Mouse (Mus musculus) retina, adult 2 months (tissue): ENCODE results near the gene Snf8.

Source experiments
- DNase-seq: peaks from one replicate; pipeline ENCODE4 v3.0.0-alpha.2; 2012; ENCODE audit warnings: low read depth, low spot score

Snf8 gene

GRCm38 (mm10) chr11:96020622-96021021, 14.1 kb upstream of the Snf8 start:
- DNase-seq: no peak

DNA sequence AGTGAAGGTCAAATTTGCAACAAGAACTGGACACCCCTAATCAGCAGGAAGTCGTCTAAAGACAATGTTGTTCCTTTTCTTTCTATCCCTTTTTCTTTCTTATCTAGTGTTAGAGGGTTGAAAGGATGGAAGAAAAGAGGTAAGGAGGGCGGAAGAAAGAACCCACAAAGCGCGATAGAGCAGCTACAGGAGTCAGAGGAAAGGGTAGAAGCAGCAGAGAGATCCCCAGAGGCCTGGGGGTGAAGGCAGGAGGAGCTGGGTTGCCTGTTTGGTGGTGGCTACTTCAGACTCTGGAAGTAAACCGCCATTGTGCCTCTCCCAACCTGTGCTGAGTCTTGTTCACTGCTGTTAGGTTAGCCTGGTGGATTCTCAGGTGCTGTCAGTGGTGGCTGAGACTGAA, 6.6 kb upstream of the Snf8 start:
- DNase-seq: no peak

GRCm38 (mm10) chr11:96030571-96030970, 4.1 kb upstream of the Snf8 start:
- DNase-seq: no peak

DNA sequence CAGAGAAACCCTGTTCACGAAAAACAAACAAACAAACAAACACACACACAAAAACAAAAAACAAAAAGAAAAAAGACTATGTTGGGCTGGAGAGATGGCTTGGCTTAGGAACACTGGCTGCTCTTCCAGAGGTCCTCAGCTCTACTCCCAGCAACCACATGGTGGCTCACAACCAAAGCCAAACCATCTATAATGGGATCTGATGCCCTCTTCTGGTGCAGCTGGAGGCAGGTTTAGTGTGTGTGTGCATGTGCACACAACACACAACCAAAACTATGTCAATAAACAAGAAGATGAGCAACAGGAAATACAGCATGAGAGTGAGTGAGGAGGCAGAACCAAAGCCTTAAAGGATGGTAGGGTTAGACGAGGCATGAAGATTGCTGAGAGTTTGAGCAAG, 3.0 kb upstream of the Snf8 start:
- no peak for DNase-seq

- no peak for DNase-seq
Observed at GRCm38 (mm10) chr11:96033264-96033663, 1.4 kb upstream of the Snf8 start.

DNA sequence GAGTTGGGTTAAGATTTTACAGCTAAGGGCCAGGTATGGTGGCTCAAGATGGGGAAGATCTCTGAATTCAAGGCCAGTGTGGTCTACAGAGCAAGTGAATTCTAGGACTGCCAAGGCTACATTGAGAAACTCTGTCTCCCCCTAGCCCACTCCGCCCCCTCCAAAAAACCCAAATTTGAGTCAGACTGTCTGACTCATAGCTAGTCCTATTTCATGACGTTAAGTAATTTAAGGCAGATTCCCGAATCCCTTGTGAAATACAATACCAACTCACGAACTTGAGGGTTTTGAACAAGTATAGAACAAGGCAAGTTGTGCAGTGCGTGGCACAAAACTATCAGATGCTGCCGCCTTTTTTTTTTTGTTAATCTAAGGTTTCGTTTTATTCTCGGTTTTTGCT, 569 bp upstream of the Snf8 start:
- DNase-seq: no peak

GRCm38 (mm10) chr11:96035133-96035532, 448 bp downstream of the Snf8 start:
- DNase-seq: no peak

GRCm38 (mm10) chr11:96037499-96037898, 2.8 kb downstream of the Snf8 start:
- no peak for DNase-seq

DNA sequence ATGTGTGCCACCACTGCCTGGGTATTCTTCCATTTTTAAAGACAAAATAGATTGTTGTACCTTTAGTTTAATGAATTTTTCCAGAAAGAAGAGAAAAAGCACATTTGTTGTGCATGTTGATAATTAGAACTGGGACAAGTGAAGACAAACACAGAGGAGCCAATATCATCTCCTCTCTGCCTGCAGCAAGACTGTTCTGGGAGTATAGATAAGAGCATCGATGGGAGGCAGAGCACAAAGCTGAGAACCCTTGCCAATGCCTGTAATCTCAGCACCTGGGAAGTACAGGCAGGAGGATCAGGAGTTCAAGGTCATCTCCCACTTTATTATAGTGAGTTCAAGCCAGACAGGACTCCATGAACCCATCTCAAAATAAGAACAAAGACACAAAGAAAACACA, 3.9 kb downstream of the Snf8 start:
- DNase-seq: no peak

GRCm38 (mm10) chr11:96044803-96045567, 10.3 kb downstream of the Snf8 start:
- no peak for DNase-seq

DNA sequence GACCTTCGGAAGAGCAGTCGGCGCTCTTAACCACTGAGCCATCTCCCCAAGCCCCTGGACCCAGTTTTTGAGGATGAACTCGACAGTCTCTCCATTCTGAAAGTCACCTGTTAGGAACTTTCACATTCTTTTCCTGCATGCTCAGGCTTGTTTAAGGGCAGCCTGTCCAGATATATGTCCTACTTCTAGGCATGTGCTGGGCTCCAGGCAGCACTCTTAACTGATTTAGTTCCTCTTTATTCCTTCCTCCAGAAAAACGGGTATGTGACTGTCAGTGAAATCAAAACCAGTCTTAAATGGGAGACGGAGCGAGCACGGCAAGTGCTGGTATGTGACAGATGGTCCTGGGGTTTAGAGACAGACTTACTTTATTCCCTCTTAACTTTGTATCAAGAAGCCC, 11.3 kb downstream of the Snf8 start:
- DNase-seq: no peak

DNA sequence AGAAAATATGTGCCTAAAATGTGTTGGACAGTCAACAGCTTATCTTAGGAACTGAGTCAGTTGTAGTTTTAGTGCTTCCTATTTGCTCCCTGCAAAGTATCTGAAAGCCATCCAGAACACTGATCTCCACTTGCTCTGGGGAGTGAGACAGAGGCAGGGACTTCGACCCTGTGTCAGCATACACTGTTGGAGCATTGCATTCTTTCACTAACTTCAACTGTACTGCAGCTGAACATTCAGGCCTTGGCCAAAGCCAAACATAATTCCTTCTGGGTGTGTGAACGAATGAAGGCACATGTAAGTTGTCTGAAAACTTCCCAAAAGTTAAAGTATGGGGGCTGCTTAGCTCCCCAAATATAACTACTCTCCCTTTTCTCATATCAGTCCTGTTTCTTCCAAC, 12.1 kb downstream of the Snf8 start:
- DNase-seq: no peak

DNA sequence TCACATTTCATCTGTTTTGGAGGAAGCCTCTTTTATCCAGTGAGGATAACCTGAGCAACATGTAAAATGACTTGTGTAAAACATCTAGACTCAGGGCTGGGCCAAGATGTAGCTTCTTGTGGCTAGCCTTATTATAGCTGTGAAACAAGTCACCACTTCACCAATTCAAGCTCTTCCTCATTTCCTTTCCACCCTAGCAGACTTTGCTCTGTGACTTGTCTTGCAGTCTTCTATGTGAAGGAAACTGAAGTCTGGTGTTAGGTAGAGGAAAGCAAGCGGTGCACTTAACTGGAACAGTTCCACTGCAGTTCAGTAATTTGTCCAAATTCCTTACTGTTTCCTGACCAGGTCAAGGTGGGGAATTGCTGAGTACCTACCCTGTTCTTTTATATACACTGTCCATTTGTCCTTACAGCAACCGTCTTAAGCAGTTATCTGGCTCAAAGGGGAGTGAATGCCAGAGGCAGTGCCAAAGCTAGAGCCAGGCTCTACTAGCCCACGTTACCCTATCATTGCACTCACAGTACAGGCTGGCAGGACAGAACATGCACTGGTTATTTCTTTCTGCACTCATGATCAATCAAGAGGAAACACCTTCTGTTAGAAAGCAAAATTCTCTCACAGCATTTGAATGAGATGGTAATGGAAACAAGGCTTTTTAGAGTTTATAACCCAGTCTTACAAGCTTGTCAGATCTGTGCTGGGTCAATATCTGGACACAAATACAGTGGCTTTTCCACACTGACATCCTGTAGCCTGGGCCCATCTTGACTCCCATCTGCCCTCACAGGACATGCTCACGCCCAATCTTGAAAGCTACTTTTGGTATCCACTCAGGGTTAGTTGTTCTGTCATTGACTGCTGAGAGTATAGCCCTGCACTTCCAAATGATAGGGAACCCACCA, 13.0 kb downstream of the Snf8 start:
- DNase-seq: no peak

GRCm38 (mm10) chr11:96049939-96050338, 15.3 kb downstream of the Snf8 start:
- no peak for DNase-seq

GRCm38 (mm10) chr11:96050854-96051253, 16.2 kb downstream of the Snf8 start:
- no peak for DNase-seq

- DNase-seq: no peak
Observed at GRCm38 (mm10) chr11:96058309-96058708, 23.6 kb downstream of the Snf8 start.

GRCm38 (mm10) chr11:96064521-96065214, 30.0 kb downstream of the Snf8 start:
- no peak for DNase-seq

GRCm38 (mm10) chr11:96065215-96065911, 30.7 kb downstream of the Snf8 start, which contains the start of gene Ube2z:
Gene Ube2z (minus strand): TSS chr11:96065388.
- DNase-seq: peak; percentile 93

GRCm38 (mm10) chr11:96068231-96068630, 33.5 kb downstream of the Snf8 start:
- DNase-seq: no peak

DNA sequence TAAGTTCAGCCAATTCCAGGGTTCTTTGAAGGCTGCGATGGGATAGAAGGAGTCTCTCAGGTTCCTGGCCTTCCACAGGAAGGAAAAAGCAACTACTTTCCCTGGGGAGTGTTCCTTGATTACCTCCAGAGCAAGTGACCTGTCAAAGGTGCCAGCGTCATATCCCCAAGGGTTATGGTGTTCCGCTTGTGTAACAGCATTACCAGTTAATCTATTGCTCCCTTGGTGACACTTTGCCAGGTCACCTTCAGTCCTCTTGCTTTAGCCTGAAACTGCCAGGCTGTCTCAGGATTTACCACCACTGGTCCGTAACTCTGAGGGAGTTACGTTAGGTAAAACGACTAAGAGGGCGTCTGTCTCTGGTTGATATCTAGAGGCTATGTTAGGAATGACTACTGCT, 35.7 kb downstream of the Snf8 start:
- no peak for DNase-seq

DNA sequence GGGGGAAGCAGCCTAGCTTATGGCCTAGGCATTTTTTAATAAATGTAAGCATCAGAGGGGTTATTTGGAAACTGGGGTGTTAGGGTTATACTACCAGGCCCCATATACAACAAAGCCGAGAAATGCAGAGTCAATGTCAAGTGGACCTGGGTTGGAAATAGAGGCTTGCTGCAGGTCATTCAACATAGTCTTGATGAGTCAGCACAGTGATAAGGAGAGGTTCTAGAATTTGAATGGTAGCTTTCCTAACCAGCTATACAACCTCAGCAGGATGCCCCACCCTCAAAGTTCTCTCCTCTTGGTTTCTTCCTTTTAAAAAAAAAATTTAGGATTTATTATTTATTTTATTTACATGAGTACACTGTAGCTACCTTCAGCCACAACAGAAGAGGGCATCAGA, 36.3 kb downstream of the Snf8 start:
- no peak for DNase-seq
